Mouse (Mus musculus): ENCODE data around the gene Aff4.
"Not testable (repeated sequence)": the region's sequence is repeated elsewhere in the genome, so short reads cannot be mapped to it uniquely, and the experiment has no call there.

Aff4 gene

DNA sequence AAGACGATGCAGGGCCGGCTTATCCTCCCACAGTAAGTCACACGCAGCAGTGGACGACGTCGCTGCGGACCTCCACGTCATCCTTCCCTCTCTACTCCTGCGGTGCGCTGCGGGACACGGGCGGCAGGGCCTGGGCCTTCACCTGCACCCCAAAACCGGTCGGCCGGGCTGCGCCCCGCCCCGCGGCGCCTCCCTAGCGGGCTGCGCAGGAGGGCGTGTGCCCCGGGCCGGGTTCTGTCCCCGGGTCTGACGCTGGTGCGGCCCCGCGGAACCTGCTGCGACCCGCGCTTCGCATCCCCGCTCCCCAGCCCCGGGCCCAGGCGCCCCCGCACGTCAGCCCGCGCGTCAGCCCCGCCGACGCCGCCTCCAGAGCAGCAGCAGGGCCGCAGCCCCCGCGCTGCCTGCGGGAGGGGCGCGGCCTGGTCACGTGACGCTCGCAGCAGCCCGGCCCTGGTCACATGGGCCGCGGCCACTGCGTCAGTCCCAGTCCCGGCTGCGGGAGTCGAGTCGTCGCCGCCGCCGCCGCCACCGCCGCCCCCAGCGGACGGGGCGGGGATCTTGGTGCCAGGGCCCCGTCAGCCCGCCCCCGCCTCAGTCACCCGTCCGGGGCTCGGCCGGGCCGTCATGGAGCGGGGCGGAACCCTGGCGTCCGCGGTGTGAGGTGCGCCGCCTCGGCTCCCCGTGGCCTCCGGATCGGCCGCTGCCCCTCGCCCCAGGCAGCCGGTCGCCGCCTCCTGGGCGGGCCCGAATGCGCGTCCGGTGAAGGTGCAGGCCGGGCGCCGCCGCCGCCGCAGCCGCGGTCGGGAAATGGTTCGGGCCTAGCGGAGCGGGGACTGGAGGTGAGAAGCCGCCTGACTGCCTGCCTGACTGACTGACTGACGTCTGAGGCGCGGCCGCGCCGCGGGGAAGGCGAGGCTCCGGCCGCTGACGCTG, at the start of gene Aff4:
Aff4 (plus strand) TSS at position 543 of the 933 bp plus-strand sequence.
- peak; percentile 90 for DNase-seq (ENCODE audit: low spot score)

DNA sequence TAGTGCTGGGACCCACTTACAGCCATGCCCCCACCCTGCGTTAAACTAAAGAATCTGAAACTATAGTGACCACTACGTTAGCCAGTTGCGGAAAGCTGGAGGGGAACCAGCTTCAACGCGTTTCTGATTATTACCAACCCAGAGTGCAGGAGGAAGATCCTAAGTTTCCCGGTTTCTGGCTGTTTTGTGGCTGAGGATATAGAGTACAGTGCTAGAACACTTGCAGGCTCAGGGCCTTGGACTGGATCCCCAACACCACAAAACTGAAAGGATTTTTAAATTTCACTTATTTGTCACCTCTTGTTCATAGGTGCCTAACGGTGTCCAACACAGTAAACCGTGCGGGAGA, 49.5 kb upstream of the Aff4 start:
- no peak for DNase-seq (ENCODE audit: low spot score)

GRCm38 (mm10) chr11:53304044-53304840, 46.4 kb upstream of the Aff4 start:
- DNase-seq (ENCODE audit: low spot score), result no peak

- DNase-seq (ENCODE audit: low spot score), result no peak
Observed at GRCm38 (mm10) chr11:53306965-53307364, 43.7 kb upstream of the Aff4 start.

DNA sequence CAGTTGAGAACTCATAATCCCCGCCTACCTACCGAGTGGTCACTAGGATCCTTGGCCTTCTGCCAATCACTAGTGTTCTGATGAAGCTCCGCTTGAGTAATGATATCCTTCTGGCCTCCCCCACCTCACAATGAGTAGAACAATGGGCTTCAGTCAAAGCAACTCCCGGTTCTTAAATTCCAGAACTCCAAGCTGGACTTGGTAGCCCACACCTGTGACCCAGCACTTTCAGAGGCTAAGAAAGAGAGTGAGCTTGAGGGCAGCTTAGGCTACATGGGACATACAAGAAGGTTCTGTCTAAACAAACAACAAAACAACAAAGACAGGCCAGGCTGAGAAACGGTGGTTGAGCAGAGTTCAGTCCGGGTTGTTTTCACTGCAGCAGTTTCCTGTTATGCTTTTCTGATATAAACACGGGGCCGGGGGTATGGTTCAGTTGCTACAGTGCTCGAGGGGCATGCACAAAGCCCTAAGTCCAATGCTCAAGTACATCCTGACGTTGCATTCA, 43.0 kb upstream of the Aff4 start:
- no peak for DNase-seq (ENCODE audit: low spot score)

DNA sequence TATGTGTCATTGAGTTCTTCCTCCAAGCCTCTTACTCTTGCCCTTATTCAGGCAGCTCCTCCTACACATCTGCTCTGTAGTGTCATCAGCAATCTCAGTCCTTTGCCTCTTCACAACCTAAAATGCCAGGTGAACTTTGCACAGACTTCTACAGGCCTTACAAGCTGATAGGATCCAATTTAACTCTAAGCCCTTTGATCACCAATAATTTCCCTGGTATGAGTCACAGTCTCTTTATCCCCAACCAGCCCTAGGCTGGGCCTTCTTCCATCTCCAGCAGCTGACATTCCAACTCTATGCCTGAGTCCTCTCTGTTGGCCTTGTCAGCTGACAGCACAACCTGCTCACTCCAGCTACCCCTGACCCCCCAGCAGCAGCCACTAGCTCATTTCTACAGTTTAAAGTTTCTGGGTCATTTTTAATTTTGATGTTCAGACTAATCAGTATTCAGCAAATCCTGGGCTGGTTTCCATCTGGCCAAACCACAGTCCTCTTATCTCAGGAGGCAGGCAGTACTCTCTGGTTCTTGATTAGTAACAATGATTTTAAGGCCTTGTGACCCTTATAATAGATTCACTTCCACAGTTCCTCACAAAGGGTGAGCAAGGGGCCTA, 42.3 kb upstream of the Aff4 start:
- no peak for DNase-seq (ENCODE audit: low spot score)

- no peak for DNase-seq (ENCODE audit: low spot score)
Observed at GRCm38 (mm10) chr11:53308884-53309310, 41.7 kb upstream of the Aff4 start.

DNA sequence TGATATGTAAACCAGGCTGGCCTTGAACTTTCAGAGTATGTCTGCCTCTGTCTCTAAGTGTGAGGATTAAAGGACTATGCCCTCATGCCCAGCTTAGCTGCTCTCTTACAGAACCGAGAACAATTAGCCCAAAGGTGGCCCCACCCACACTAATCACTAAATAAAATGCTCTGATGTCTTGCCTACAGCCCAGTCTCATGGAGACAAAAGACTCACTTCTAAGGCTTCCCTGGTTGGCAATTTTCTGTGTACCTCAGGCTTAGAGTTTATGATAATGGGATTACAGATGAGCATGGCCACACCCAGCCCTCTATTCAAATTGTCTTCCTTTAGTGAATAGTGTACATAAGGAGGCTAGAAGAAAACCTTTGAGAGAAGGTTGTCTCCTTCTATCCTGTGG, 39.2 kb upstream of the Aff4 start:
- DNase-seq (ENCODE audit: low spot score), result no peak

DNA sequence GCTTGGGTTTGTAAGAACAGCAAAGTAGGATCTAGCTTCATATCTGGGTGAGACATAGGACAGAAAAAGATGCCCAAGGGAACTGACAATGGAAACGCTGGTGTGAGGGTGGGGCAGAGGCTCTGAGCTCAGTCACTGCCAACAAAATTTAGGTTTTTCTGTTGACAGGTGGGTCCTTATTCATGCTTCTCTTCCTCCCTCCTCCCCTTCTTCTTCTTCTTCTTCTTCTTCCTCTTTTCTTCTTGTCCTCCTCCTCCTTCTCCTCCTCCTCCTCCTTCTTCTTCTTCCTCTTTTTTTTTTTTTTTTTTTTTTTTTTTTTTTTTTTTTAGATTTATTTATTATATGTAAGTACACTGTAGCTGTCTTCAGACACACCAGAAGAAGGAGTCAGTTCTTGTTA, 37.8 kb upstream of the Aff4 start:
- DNase-seq (ENCODE audit: low spot score), result not testable (repeated sequence)

DNA sequence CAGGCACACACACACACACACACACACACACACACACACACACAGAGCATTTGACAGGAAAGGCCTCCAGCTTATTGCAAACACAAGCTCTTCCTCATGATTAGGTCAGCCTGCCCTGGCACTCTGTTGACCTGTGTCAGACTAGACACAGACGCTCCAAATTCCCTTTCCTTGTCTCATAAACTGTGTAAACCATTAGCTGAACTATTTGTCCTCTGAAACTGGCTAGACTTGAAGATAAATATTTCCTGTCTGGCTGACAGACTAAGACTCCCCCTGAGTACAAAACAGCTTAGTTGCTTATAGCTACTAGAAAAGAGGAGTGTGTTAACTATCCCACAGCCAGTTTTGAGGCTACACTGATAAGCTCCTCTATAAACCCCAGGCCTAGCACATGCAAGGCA, 35.9 kb upstream of the Aff4 start:
- no peak for DNase-seq (ENCODE audit: low spot score)

- no peak for DNase-seq (ENCODE audit: low spot score)
Observed at GRCm38 (mm10) chr11:53316996-53317395, 33.6 kb upstream of the Aff4 start.

DNA sequence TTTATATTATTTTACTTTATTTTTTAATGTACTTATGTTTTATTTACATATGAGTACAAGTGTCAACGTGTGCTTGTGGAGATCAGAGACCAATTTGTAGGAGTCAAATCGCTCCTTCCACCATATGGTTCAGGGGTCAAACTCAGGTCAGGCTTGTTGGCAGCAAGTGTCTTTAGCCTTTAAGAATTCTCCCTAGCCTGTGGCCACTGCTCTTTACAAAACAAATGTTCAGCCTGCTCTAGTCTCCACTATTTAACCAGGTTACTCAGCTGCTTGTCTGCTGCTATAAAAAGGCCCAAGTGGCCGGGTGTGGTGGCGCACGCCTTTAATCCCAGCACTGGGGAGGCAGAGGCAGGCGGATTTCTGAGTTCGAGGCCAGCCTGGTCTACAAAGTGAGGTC, 32.6 kb upstream of the Aff4 start:
- DNase-seq (ENCODE audit: low spot score), result no peak

- not testable (repeated sequence) for DNase-seq (ENCODE audit: low spot score)
Observed at GRCm38 (mm10) chr11:53318568-53318967, 32.1 kb upstream of the Aff4 start.

GRCm38 (mm10) chr11:53319867-53320266, 30.8 kb upstream of the Aff4 start:
- not testable (repeated sequence) for DNase-seq (ENCODE audit: low spot score)

GRCm38 (mm10) chr11:53324512-53324968, 26.1 kb upstream of the Aff4 start, which contains the start of gene Zcchc10:
Zcchc10 (plus strand) TSS chr11:53324679.
- DNase-seq (ENCODE audit: low spot score), result peak; percentile 89

DNA sequence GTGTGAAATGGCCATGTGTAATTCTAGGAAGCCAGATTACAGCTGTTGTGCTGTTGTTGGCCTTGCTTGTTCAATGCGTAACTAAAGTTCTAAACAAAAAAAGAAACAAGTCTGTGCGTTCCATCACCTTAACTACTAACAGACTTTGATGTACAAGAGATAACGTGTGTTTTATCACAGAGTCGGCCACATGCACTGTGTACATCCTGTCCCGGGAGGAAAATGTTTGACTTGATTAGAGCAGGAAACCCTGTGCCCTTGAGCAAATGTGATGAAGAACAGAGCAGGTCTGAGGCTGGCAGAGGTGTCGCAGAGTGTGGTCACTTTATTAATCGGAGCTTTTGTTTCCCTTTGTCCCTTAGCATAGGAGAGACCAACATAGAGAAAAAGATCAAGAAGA, 20.3 kb upstream of the Aff4 start:
- peak; percentile 22 for DNase-seq (ENCODE audit: low spot score)

DNA sequence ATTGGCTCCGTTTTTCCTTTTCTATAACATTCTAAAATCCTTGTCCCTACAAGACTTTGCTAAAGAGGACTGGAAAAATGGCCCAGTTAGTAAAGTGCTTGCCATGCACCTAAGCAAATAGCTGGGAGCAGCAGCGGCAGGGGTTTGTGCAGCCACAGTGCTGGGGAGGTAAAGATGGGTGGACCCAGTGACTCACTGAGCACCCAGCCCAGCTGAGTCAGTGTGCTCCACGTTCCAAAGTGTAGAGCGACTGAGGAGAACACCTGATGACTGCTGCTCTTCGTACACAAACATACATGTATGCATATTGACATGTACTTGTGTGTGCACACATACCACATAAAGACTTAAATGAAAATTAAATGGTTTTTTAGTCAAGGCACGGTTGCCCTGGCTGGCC, 19.5 kb upstream of the Aff4 start:
- no peak for DNase-seq (ENCODE audit: low spot score)

DNA sequence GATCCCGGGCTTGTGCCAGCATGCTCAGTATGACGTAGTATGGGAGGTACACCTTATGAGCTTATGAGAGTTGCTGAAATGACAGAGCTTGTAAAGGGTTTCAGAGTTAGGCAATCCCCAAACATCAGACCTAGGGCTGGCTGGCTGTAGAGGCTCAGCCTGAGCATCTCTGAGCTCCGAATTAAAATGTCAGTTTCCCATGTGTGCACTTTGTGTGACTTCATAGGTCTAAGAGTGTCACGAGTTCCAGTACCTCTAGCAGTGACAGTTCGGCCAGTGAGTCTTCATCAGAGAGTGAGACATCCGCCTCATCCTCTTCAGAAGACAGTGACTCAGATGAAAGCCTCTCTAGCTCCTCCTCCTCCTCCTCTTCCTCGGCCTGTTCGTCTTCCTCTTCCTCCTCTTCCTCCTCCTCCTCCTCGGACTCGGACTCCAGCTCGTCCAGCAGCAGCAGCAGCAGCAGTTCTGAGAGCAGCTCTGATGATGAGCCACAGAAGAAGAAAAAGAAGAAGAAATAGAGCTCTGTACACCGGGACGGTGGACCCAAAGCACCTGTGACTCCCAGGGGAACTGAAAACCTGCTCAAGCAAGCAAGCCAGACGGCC, 18.5 kb upstream of the Aff4 start:
- no peak for DNase-seq (ENCODE audit: low spot score)

DNA sequence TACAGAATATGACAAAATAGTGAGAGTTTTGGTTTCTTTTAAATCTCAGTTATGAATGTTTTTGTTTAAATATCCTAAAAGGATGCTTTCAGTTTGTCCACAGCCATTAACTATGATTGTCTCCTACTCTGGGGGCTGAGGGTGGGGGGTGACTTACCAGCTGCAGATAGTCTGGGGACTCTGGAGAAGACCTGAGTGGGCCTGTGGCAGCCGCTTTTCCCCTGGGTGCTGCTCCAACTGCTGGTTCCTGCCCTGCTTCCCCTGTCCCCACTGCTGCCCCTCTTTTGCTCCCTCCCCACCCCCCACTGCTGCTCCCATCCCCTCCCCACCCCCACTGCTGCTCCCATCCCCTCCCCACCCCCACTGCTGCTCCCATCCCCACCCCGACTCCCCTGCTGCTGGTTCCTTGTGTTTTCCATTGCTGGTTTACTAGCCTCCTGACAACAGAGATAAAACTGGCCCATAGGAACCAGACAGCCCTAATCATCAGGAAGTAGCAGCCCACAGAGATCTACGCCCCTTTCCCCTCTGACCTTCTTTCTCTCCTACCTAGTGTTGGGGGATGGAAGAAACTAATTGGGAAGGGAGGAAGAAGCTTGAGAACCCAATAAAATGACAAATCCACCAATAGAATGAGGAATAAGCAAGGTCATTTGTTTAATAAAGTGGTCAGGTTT, 15.0 kb upstream of the Aff4 start:
- no peak for DNase-seq (ENCODE audit: low spot score)

GRCm38 (mm10) chr11:53336182-53336571, 14.5 kb upstream of the Aff4 start:
- DNase-seq (ENCODE audit: low spot score), result no peak

DNA sequence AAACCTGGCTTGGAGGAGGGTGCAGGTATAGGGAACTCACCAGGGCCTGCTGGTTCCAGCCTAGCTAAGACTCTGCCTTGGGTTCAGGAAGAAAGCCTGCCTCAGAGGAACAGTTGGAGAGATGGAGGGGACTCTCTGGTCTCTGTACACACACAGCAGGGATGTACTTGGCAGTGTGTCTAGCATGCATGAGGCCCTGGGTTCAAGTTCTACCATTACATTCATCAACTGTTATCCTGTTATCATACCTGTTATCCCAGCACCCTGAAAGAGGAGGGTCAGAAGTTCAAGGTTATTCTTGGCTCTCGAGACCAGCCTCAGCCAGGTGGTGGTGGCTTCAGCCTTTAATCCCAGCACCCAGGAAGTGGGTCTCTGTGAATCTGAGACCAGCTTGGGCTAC, 13.7 kb upstream of the Aff4 start:
- DNase-seq (ENCODE audit: low spot score), result no peak
